Mouse (Mus musculus): ENCODE measurements at regions not wholly inside any gene's neighbourhood (a gene's known extent, or its start where the extent isn't known, plus 50 kb on each side); places are given as distances from the start of the nearest gene placed in this dataset.

DNA sequence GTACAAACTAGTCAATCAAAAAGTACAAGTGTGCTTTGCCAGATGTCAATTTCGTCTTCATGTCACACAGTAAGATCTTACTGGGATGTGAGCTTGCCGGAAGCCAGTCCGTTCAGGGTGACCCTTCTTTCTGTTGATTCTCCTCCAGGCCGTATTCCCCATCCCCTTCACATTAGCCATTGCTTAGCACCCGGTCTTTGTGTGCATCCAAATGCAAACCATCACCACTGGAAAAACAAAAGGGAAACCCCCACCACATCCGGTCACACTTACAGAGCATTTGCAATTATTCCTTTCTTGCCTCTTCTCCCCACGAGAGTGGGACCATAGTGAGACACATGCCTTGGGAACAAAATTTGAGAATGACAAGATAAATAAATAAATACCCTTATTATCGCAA is 616.2 kb upstream of the Gm10131 start:
- H3K4me3 ChIP-seq (ENCODE audit: low read depth, low read length): no peak overlapping the region
- no peak for DNase-seq (ENCODE audit: low spot score)
- H3K4me2 ChIP-seq (replicated peaks; ENCODE audit: low read depth, low read length): no peak overlapping the region
- WGBS: 59% methylated on average over 8 of the region's 8 CpGs
- no peak overlapping the region for H3K27ac ChIP-seq (ENCODE audit: low read depth, low read length)
- no peak for ATAC-seq (ENCODE audit: low FRiP score)
- H3K36me3 ChIP-seq (ENCODE audit: control insufficient read depth, insufficient read depth, low read length): no peaks in the 10 kb centered on the region
- no peaks in the 10 kb centered on the region for H3K9me3 ChIP-seq (ENCODE audit: control insufficient read depth, low read length)
- no peaks in the 10 kb centered on the region for H3K27me3 ChIP-seq (ENCODE audit: control insufficient read depth, insufficient read depth, low read length)
- no peaks in the 10 kb centered on the region for H3K4me1 ChIP-seq (replicated peaks; ENCODE audit: control insufficient read depth, insufficient read depth, low read length)
- H3K9ac ChIP-seq (ENCODE audit: low read depth, low read length): no peak overlapping the region

DNA sequence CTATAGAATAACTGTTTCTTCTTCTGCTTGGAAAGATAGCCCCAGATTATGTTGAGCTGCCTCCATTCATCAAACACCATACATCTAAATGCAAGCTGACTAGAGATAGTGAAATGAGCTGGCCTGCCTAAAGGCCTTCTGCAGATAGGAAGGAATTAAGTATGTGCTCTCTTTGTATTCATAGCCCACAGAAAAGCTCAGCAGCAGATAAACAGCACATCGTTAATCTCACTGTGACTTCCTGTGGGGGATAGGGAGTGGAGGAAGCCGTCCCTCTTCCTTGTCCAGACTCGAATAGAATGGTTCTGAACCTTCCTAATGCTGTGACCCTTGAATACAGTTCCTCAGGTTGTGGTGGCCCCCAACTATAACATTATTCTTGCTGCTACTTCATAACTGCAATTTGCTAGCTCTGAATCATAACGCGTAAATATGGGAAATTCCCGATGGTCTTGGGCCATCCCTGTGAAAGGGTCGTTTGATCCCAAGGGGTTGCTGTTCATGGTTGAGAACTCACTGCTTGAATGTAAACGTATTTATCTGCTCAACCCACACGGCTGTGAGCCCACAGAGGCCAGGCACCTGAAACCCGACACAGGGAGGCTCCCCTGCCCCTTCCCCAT is 614.7 kb upstream of the Gm10131 start:
- ATAC-seq (ENCODE audit: low FRiP score): no peak
- H3K4me1 ChIP-seq (replicated peaks; ENCODE audit: control insufficient read depth, insufficient read depth, low read length): no peaks in the 10 kb centered on the region
- no peaks in the 10 kb centered on the region for H3K36me3 ChIP-seq (ENCODE audit: control insufficient read depth, insufficient read depth, low read length)
- DNase-seq (ENCODE audit: low spot score): no peak
- H3K9ac ChIP-seq (ENCODE audit: low read depth, low read length): no peak overlapping the region
- H3K27me3 ChIP-seq (ENCODE audit: control insufficient read depth, insufficient read depth, low read length): no peaks in the 10 kb centered on the region
- H3K27ac ChIP-seq (ENCODE audit: low read depth, low read length): no peak overlapping the region
- WGBS: 72% methylated on average over 10 of the region's 10 CpGs
- no peak overlapping the region for H3K4me2 ChIP-seq (replicated peaks; ENCODE audit: low read depth, low read length)
- no peaks in the 10 kb centered on the region for H3K9me3 ChIP-seq (ENCODE audit: control insufficient read depth, low read length)
- no peak overlapping the region for H3K4me3 ChIP-seq (ENCODE audit: low read depth, low read length)

DNA sequence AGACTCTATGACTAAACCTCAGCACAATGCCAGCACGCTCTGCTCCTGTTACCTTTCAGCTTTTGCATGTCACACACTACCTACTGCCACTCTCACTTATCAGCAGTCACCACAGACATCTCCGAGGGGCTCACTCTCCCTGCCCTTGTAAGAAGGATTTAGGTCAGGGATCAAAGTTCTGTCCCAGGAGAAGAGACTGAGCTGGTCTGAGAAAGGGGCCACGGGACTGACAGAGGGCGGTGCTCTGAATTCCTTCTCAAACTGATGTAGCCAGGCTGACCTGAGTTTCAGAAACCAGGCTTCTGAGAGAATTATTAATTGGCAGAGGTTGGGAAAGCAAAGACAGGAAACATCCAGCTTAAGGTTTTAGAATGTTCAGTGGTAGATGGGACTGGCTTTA is 614.0 kb upstream of the Gm10131 start:
- DNase-seq (ENCODE audit: low spot score) (no peak), ATAC-seq (ENCODE audit: low FRiP score) (no peak)
- no peak overlapping the region for H3K4me3 ChIP-seq (ENCODE audit: low read depth, low read length)

DNA sequence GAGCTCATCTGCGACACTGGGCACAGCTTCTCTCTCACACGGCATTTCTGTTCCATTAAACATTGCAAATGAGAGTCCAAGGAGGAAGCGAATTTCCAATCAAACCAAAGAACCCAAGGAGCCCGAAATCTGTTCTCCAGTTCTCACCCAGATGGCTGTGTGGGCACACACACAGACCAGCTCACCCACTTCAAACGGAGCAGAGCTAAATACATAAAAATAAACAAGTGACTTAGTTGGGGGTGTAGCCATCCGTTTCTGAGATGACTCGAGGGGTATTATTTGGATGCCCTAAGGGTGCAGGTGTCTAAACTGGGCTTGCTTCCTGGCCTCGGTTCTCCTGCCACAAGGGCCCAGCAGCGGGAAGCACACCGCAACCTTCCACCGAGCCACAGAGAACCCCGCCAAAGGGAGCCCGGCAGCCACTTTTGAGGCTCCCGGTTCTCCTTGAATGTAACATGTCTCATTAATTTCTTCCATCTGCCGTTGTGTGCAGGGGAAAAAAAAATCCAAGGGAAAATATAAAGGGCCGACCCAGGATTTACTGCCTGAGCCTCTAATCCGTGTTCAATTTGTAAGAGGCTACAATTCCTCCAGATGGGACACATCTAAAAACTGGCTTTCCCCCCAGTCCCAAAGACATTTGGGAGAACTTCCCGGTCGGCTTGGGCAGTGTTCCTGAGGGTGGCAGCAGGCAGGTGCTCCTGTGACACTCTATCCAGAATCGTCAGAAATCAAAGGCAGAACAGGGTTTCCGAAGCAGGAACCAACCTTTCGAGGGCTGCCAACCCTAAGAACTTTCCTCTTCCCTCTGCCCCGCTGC is 598.6 kb upstream of the Gm10131 start:
- Histone ChIP-seq H3K9me3 (ENCODE audit: control insufficient read depth, low read length) (no peaks in the 10 kb centered on the region), H3K4me2 (replicated peaks; ENCODE audit: low read depth, low read length) (no peak overlapping the region), H3K4me3 (ENCODE audit: low read depth, low read length) (no peak overlapping the region), H3K4me1 (replicated peaks; ENCODE audit: control insufficient read depth, insufficient read depth, low read length) (no peaks in the 10 kb centered on the region), H3K36me3 (ENCODE audit: control insufficient read depth, insufficient read depth, low read length) (no peaks in the 10 kb centered on the region), H3K27me3 (ENCODE audit: control insufficient read depth, insufficient read depth, low read length) (no peaks in the 10 kb centered on the region), H3K27ac (ENCODE audit: low read depth, low read length) (no peak overlapping the region), H3K9ac (ENCODE audit: low read depth, low read length) (no peak overlapping the region)
- ATAC-seq (ENCODE audit: low FRiP score) (no peak), DNase-seq (ENCODE audit: low spot score) (no peak)
- WGBS: 85% methylated on average over 23 of the region's 23 CpGs

More for the DNA sequence above, 614.0 kb upstream of the Gm10131 start:
- no peaks in the 10 kb centered on the region for H3K27me3 ChIP-seq (ENCODE audit: control insufficient read depth, insufficient read depth, low read length)
- 71% methylated on average over 4 of the region's 4 CpGs for WGBS
- no peak overlapping the region for H3K27ac ChIP-seq (ENCODE audit: low read depth, low read length)
- H3K4me1 ChIP-seq (replicated peaks; ENCODE audit: control insufficient read depth, insufficient read depth, low read length): no peaks in the 10 kb centered on the region
- no peak overlapping the region for H3K9ac ChIP-seq (ENCODE audit: low read depth, low read length)
- H3K9me3 ChIP-seq (ENCODE audit: control insufficient read depth, low read length): no peaks in the 10 kb centered on the region
- H3K4me2 ChIP-seq (replicated peaks; ENCODE audit: low read depth, low read length): no peak overlapping the region
- H3K36me3 ChIP-seq (ENCODE audit: control insufficient read depth, insufficient read depth, low read length): no peaks in the 10 kb centered on the region

DNA sequence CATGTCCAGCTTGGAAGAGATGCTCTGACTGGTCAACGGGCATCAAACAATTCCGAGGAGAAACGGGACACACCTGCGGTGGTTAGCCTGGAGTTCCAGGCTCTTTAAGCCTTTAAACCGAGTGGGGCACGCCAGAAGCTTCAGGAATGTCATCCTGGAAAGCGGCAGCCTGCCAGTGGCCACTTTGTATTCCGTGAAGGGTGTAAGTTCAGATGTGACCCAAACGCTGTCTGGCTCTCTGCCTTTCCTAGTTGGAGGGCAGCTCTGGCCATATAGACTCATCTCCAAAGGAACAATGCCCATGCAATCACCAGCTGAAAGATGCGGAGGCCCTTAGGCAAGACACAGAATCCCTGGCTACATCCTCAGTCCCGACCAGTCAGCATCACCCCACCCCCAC is 597.8 kb upstream of the Gm10131 start:
- no peak overlapping the region for H3K9ac ChIP-seq (ENCODE audit: low read depth, low read length)
- no peaks in the 10 kb centered on the region for H3K9me3 ChIP-seq (ENCODE audit: control insufficient read depth, low read length)
- no peaks in the 10 kb centered on the region for H3K36me3 ChIP-seq (ENCODE audit: control insufficient read depth, insufficient read depth, low read length)
- no peaks in the 10 kb centered on the region for H3K27me3 ChIP-seq (ENCODE audit: control insufficient read depth, insufficient read depth, low read length)
- H3K4me2 ChIP-seq (replicated peaks; ENCODE audit: low read depth, low read length): no peak overlapping the region
- 68% methylated on average over 11 of the region's 11 CpGs for WGBS
- H3K27ac ChIP-seq (ENCODE audit: low read depth, low read length): no peak overlapping the region
- ATAC-seq (ENCODE audit: low FRiP score) (no peak), DNase-seq (ENCODE audit: low spot score) (no peak)
- no peak overlapping the region for H3K4me3 ChIP-seq (ENCODE audit: low read depth, low read length)
- H3K4me1 ChIP-seq (replicated peaks; ENCODE audit: control insufficient read depth, insufficient read depth, low read length): no peaks in the 10 kb centered on the region

DNA sequence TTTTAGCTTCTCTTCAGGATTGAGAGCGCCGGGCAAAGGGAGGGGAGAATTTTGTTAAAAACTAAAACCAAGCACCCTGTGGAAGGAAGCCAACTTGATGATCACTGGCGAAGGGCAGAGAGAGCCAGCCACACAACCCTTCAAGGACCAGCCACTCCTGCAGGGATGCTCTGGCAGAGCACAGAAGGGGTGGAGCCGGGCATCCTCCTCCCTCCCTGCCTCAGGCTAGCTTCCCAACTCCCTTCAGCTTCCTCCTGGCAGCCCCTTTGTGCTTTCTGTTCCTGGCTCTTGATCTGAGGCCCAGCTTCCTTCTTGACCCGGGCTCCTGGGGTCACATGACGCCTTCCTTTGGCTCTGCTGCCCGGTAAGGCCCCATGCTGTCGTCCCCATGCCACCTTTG is 591.8 kb upstream of the Gm10131 start:
- Histone ChIP-seq H3K27ac (ENCODE audit: low read depth, low read length) (no peak overlapping the region), H3K4me3 (ENCODE audit: low read depth, low read length) (no peak overlapping the region), H3K9me3 (ENCODE audit: control insufficient read depth, low read length) (no peaks in the 10 kb centered on the region), H3K9ac (ENCODE audit: low read depth, low read length) (no peak overlapping the region), H3K27me3 (ENCODE audit: control insufficient read depth, insufficient read depth, low read length) (no peaks in the 10 kb centered on the region), H3K4me2 (replicated peaks; ENCODE audit: low read depth, low read length) (no peak overlapping the region), H3K36me3 (ENCODE audit: control insufficient read depth, insufficient read depth, low read length) (no peaks in the 10 kb centered on the region), H3K4me1 (replicated peaks; ENCODE audit: control insufficient read depth, insufficient read depth, low read length) (no peaks in the 10 kb centered on the region)
- DNase-seq (ENCODE audit: low spot score): peak; percentile 20
- no peak for ATAC-seq (ENCODE audit: low FRiP score)
- WGBS: 17% methylated on average over 7 of the region's 8 CpGs

DNA sequence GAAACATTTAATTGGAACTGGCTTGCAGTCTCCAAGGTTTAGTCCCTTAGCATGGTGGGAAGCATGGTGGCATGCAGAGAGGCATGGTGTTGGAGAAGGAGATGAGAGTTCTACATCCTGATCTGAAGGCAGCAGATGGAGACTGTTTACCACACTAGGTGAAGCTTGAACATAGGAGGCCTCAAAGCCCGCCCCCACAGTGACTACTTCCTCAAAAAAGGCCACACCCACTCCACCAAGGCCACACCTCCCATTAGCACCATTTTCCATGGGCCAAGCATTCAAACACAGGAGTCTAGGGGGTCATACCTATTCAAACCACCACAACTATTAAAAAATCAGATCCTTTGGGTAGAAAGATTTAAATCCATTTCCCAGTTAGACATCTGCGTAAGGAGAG is 591.3 kb upstream of the Gm10131 start:
- WGBS: 96% methylated on average over 2 of the region's 2 CpGs
- Histone ChIP-seq H3K4me1 (replicated peaks; ENCODE audit: control insufficient read depth, insufficient read depth, low read length) (no peaks in the 10 kb centered on the region), H3K27me3 (ENCODE audit: control insufficient read depth, insufficient read depth, low read length) (no peaks in the 10 kb centered on the region), H3K27ac (ENCODE audit: low read depth, low read length) (no peak overlapping the region), H3K4me3 (ENCODE audit: low read depth, low read length) (no peak overlapping the region), H3K4me2 (replicated peaks; ENCODE audit: low read depth, low read length) (no peak overlapping the region), H3K36me3 (ENCODE audit: control insufficient read depth, insufficient read depth, low read length) (no peaks in the 10 kb centered on the region), H3K9me3 (ENCODE audit: control insufficient read depth, low read length) (no peaks in the 10 kb centered on the region), H3K9ac (ENCODE audit: low read depth, low read length) (no peak overlapping the region)
- DNase-seq (ENCODE audit: low spot score): no peak
- no peak for ATAC-seq (ENCODE audit: low FRiP score)

DNA sequence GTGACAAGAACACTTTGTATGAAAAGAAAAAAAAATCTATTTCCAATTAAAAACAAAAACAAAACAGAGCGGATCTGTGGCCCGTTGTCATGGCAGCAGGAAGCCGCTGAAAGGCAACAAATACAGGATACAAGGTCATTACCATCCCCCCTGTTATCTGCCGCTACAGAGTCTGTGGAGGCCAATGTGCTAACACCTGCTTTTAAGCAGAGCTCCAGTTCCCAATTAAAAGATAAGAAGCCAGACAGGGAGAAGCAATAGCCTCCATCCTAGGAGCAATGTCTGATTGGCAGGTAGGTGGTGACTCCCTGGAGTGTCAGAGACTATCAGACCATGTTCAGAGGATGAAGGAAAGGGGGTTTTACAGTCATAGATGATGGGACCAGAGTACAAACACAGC is 587.5 kb upstream of the Gm10131 start:
- DNase-seq (ENCODE audit: low spot score) (no peak), ATAC-seq (ENCODE audit: low FRiP score) (no peak)
- WGBS: 80% methylated on average over 4 of the region's 4 CpGs
- Histone ChIP-seq H3K4me3 (ENCODE audit: low read depth, low read length) (no peak overlapping the region), H3K9ac (ENCODE audit: low read depth, low read length) (no peak overlapping the region), H3K4me2 (replicated peaks; ENCODE audit: low read depth, low read length) (no peak overlapping the region), H3K9me3 (ENCODE audit: control insufficient read depth, low read length) (no peaks in the 10 kb centered on the region), H3K4me1 (replicated peaks; ENCODE audit: control insufficient read depth, insufficient read depth, low read length) (no peaks in the 10 kb centered on the region), H3K36me3 (ENCODE audit: control insufficient read depth, insufficient read depth, low read length) (no peaks in the 10 kb centered on the region), H3K27me3 (ENCODE audit: control insufficient read depth, insufficient read depth, low read length) (no peaks in the 10 kb centered on the region), H3K27ac (ENCODE audit: low read depth, low read length) (no peak overlapping the region)

DNA sequence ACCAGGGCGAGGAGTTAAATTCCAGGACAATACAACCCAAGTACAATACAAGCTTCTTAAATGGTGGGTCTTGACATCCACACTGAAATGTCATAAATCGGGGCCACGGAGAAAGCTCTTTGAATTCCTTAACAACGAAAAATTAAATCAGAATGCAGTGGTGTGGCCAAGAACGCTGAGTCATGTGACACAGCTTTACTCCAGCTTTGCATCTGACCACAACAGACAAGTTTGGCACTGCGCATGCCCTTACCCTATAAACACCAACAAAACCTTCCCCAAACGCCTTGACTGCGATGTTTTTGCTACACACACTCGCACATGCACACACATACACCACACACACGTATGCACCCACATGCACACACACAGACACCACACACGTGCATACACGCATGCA is 584.8 kb upstream of the Gm10131 start:
- H3K27ac ChIP-seq (ENCODE audit: low read depth, low read length): no peak overlapping the region
- H3K4me3 ChIP-seq (ENCODE audit: low read depth, low read length): no peak overlapping the region
- H3K9ac ChIP-seq (ENCODE audit: low read depth, low read length): no peak overlapping the region
- no peaks in the 10 kb centered on the region for H3K9me3 ChIP-seq (ENCODE audit: control insufficient read depth, low read length)
- H3K4me2 ChIP-seq (replicated peaks; ENCODE audit: low read depth, low read length): no peak overlapping the region
- DNase-seq (ENCODE audit: low spot score) (no peak), ATAC-seq (ENCODE audit: low FRiP score) (no peak)
- 93% methylated on average over 12 of the region's 12 CpGs for WGBS
- H3K27me3 ChIP-seq (ENCODE audit: control insufficient read depth, insufficient read depth, low read length): no peaks in the 10 kb centered on the region
- H3K4me1 ChIP-seq (replicated peaks; ENCODE audit: control insufficient read depth, insufficient read depth, low read length): no peaks in the 10 kb centered on the region
- H3K36me3 ChIP-seq (ENCODE audit: control insufficient read depth, insufficient read depth, low read length): no peaks in the 10 kb centered on the region

Data from hindbrain, embryonic 11.5 days (tissue).